Mouse (Mus musculus) bone marrow macrophage, adult 2 months (primary cell): ENCODE data around the gene Ppp6r1.

Experiments
- CTCF ChIP-seq: IDR thresholded peaks from 2 replicates; pipeline ENCODE4 v1.5.1; 2012; ENCODE audit warnings: low read depth, mild to moderate bottlenecking, low read length, moderate library complexity
- POLR2A ChIP-seq: IDR thresholded peaks from 2 replicates; pipeline ENCODE4 v1.6.1; 2012; ENCODE audit warnings: mild to moderate bottlenecking, low read depth, low read length, borderline replicate concordance

DNA sequence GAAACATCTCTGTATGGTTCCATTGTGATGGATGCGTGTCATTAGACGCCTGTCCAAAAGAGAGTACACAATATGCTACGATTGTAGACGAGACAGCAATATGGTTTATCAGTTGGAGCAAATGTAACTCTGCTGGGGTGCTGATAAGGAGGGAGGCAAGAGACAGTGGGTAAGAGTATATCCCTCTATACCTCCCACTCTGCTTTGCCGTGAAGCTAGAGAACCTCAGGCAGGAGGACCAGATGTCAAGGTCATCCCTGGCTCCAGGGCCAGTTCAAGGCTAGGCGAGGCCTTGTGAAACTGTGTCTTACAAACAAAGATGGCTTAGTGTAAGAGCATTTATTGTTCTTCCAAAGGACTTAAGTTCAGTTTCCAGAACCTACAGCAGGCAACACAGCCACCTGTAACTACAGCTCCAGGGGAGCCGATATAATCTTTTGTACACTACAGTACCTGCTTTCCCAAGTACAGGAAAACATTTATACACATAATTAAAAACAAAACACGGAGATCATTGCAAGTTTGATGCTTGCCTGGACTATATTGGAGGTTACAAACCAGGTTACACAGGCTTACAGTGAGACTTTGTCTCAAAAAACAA is 11.9 kb upstream of the Ppp6r1 start:
- TF ChIP-seq POLR2A (no peak), CTCF (no peak)
